Mouse (Mus musculus): ENCODE measurements at regions not wholly inside any gene's neighbourhood (a gene's known extent, or its start where the extent isn't known, plus 50 kb on each side); places are given as distances from the start of the nearest gene placed in this dataset.

GRCm38 (mm10) chr3:103419761-103420620 is 140.9 kb downstream of the Trim33 start:
- no peak for TF ChIP-seq CTCF (IDR thresholded peaks at IDR 0.05; ENCODE audit: low read depth, low read length)
- TF ChIP-seq GATA2 (IDR thresholded peaks at IDR 0.05; ENCODE audit: borderline replicate concordance, low read depth, low read length), result no peak
- no peak for TF ChIP-seq GATA1 (IDR thresholded peaks at IDR 0.05; ENCODE audit: borderline replicate concordance, low read length)
- TF ChIP-seq TAL1 (conservative IDR thresholded peaks at IDR 0.05; ENCODE audit: low read depth, low read length), result no peak
- no peak for TF ChIP-seq POLR2AphosphoS5 (IDR thresholded peaks at IDR 0.05; ENCODE audit: insufficient replicate concordance, low read depth, low read length)

All from G1E (cell line).